ENCODE assay signal across 17 mouse cellular contexts in genomic region chr14:111297796-111298195, GRCm38 (mm10).
DNase-seq lines count a peak whose midpoint lies in the region; TF ChIP-seq lines count a peak whose summit lies in the region.
"Had no signal": no experiment of that assay in that cellular context is flagged by ENCODE, and none has a peak within 500 bp of the region (broad histone marks: within the 10 kb centered on the region; RNA-seq: fewer than 3 reads in every experiment).

No protein-coding gene starts in this region.

- intact Hi-C loops in gastrocnemius, postnatal 36 days (cut with DNase I) = no loop called here

- H3K9ac ChIP-seq in MEL (ENCODE audit: control insufficient read depth, low read depth, low read length, poor library complexity, severe bottlenecking) = no peak overlapping the region

- H3K9me3 ChIP-seq in MEL (replicated peaks; ENCODE audit: insufficient read depth, low read length) = no peaks in the 10 kb centered on the region
- H3K9me3 ChIP-seq: G1E had no signal

- H3K4me3 ChIP-seq in MEL (ENCODE audit: control insufficient read depth in 1 of 2, insufficient read depth in 1 of 2, low read depth in 2 of 2, low read length in 2 of 2) = no peak overlapping the region

- no peak for TF ChIP-seq RAD21 in MEL (IDR thresholded peaks at IDR 0.05; ENCODE audit: low read depth, low read length)

- H3K36me3 ChIP-seq in MEL (ENCODE audit: control insufficient read depth in 1 of 2, insufficient read depth in 2 of 2, low read length in 2 of 2) = peaks cover 0 to 5% of the 10 kb centered on the region in 2 experiments; a peak in 2 of 4 replicates
- H3K36me3 ChIP-seq: G1E had no signal

- no peaks in the 10 kb centered on the region for H3K27me3 ChIP-seq in MEL (ENCODE audit: control insufficient read depth in 1 of 2, insufficient read depth in 2 of 2, low read length in 2 of 2)
- H3K27me3 ChIP-seq: CH12.LX, Patski had no signal

- no peak for TF ChIP-seq POLR2A in MEL (IDR thresholded peaks at IDR 0.05; ENCODE audit: control insufficient read depth in 1 of 2, insufficient read depth in 1 of 2, low read depth in 1 of 2, low read length in 2 of 2, poor library complexity in 1 of 2)

- no peak overlapping the region for H3K27ac ChIP-seq in MEL (ENCODE audit: control insufficient read depth, low read depth, low read length)

- peak; percentile 42 for DNase-seq in MEL (ENCODE audit: low read depth, low spot score)
- DNase-seq in gastrocnemius, postnatal 36 days = no peak
- DNase-seq: adrenal gland, adult 2 months; adrenal gland, adult 8-10 months; adrenal gland, postnatal 10 days; adrenal gland, postnatal 14 days; adrenal gland, postnatal 25 days; adrenal gland, postnatal 36 days; B cell, adult 2 months; cerebellum, adult 11 months; cerebellum, adult 11-12 months; cerebellum, adult 18-20 months; cerebellum, adult 2 months; cerebellum, adult 8-10 months had no signal

- H3K79me2 ChIP-seq in MEL (ENCODE audit: control insufficient read depth, insufficient read depth, low read length, poor library complexity) = no peaks in the 10 kb centered on the region

- no peak for TF ChIP-seq CTCF in MEL (IDR thresholded peaks at IDR 0.05 in 2 of 3, conservative IDR thresholded peaks at IDR 0.05 in 1 of 3; ENCODE audit: control insufficient read depth in 1 of 3, insufficient read depth in 1 of 3, low read depth in 2 of 3, low read length in 3 of 3, poor library complexity in 1 of 3, severe bottlenecking in 1 of 3)

- peak; percentile 51 to 60; a peak in 2 of 4 replicates for TF ChIP-seq EP300 in MEL (IDR thresholded peaks at IDR 0.05; ENCODE audit: low read depth in 1 of 2, low read length in 2 of 2)

- peaks cover 0 to 5% of the 10 kb centered on the region in 2 experiments; a peak in 2 of 4 replicates for H3K4me1 ChIP-seq in MEL (ENCODE audit: control insufficient read depth in 1 of 2, insufficient read depth in 2 of 2, low read length in 2 of 2)

TF ChIP-seq in MEL, 35 proteins besides CTCF, POLR2A, EP300 and RAD21:
- TF ChIP-seq MAX (IDR thresholded peaks at IDR 0.05; ENCODE audit: low read length) = no peak
- peak; percentile 69 for TF ChIP-seq TCF12 (IDR thresholded peaks at IDR 0.05; ENCODE audit: low read depth, low read length)
- peak; percentile 74 for TF ChIP-seq ZNF384 (IDR thresholded peaks at IDR 0.05; ENCODE audit: low read depth, low read length)
- TF ChIP-seq GATA1 (IDR thresholded peaks at IDR 0.05; ENCODE audit: low read depth, low read length) = peak; percentile 47; the same call in 1 of the 2 replicates
